Mouse (Mus musculus) hindbrain, embryonic 16.5 days (tissue): Measurements from ENCODE around the gene Gstm5. TPM values are rescaled to one million over a fixed set of nuclear protein-coding genes. Genes with fewer than 3 reads are reported as not detected.
A peak's percentile ranks its signal among the peaks of the same experiment; 100 is the strongest.

Source experiments
- ATAC-seq: fragments of 200-750 bp; cut with Nextera tagmentation; 2 replicates; pipeline ENCODE4 v1.8.0; 2017; ENCODE audit warnings: moderate TSS enrichment, moderate library complexity
- H3K27ac ChIP-seq: fragments of 300-500 bp; sonication (generic); 2 replicates; pipeline ENCODE4 v1.5.1; 2014; ENCODE audit warnings: low read depth, mild to moderate bottlenecking, control low read depth, low read length, moderate library complexity
- H3K27me3 ChIP-seq: fragments of 300-500 bp; sonication (generic); replicated peaks from 2 replicates; pipeline ENCODE4 v1.6.1; 2014; ENCODE audit warnings: low read length; ENCODE audit not compliant: control insufficient read depth, insufficient read depth
- H3K36me3 ChIP-seq: fragments of 300-500 bp; sonication (generic); 2 replicates; pipeline ENCODE4 v1.6.1; 2014; ENCODE audit warnings: mild to moderate bottlenecking, low read length, moderate library complexity, mixed read lengths; ENCODE audit not compliant: control insufficient read depth, insufficient read depth
- H3K4me1 ChIP-seq: fragments of 300-500 bp; sonication (generic); 2 replicates; pipeline ENCODE4 v1.6.1; 2014; ENCODE audit warnings: low read depth, low read length; ENCODE audit not compliant: control insufficient read depth, insufficient read depth
- H3K4me2 ChIP-seq: fragments of 300-500 bp; sonication (generic); 2 replicates; pipeline ENCODE4 v1.6.1; 2014; ENCODE audit warnings: mild to moderate bottlenecking, low read length, control low read depth, moderate library complexity
- H3K4me3 ChIP-seq: fragments of 300-500 bp; sonication (generic); 2 replicates; pipeline ENCODE4 v1.5.1; 2014; ENCODE audit warnings: mild to moderate bottlenecking, low read length, control low read depth, moderate library complexity
- H3K9ac ChIP-seq: fragments of 300-500 bp; sonication (generic); 2 replicates; pipeline ENCODE4 v1.6.1; 2014; ENCODE audit warnings: low read depth, mild to moderate bottlenecking, control low read depth, low read length, moderate library complexity
- H3K9me3 ChIP-seq: fragments of 300-500 bp; sonication (generic); 2 replicates; pipeline ENCODE4 v1.6.1; 2014; ENCODE audit warnings: mild to moderate bottlenecking, low read length, moderate library complexity; ENCODE audit not compliant: control insufficient read depth
- WGBS: fragments of 180-500 bp; shearing (Covaris S2); extraction: QIAGEN DNeasy Blood & Tissue Kit; methylation state at CpG from one replicate; pipeline ENCODE4 v1.1.7; 2014; 5-methylcytosine and 5-hydroxymethylcytosine counted together
- polyA plus RNA-seq: library from polyadenylated mRNA; unstranded; fragments of >200 nt; fragmentation: Nextera tagmentation; extraction: Ambion mirVana; gene quantifications from 2 replicates; pipeline ENCODE4 v1.2.1, GENCODE M21; 2015

The Gstm5 gene
- polyA plus RNA-seq, result 270 and 292 TPM in 2 replicates

DNA sequence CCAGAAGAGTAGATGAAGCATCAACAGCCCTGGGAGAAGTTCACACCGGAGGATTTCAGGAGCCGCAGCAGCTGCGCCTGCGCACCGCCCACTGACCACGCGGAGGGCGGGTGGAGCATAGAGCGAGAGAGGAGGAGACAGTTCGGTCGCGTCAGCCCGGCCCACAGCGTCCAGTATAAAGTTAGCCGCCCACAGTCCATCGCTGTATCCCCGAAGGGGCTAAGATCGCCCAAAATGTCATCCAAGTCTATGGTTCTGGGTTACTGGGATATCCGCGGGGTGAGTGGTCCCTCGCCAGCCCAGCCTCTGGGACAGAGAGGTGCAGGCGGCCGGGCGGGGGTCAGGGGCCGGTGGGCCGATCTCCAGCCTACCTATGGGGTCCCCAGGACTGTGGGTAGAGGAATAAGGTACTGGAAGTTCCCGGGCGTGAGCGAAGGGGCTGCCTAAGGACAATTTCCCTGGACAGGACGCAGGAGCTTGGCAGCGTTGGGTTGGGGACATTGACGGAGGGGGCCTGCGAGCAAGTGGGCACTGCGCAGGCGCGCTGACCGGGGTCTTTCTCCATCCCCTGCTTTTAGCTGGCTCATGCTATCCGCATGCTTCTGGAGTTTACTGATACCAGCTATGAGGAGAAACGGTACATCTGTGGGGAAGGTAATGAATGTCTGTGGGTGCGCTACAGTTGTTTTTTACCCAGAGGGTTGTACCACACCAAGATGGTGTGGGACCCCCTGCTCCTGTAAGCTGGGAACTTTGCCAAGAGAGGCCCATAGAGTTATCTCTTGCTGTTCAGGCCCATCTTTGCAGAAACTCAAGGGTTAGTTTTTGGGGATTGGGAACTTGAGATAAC, at the start of gene Gstm5:
Gene Gstm5 (plus strand): TSS at position 102 of the 850 bp plus-strand sequence.
- Histone ChIP-seq H3K27me3 (no peaks in the 10 kb centered on the region), H3K36me3 (peaks cover 6% of the 10 kb centered on the region), H3K4me2 (peak within 1 kb of the TSS; percentile 74), H3K4me1 (peaks cover 3% of the 10 kb centered on the region; the same call in 1 of the 2 replicates), H3K9me3 (no peaks in the 10 kb centered on the region), H3K9ac (peak within 1 kb of the TSS; percentile 83), H3K27ac (peak within 1 kb of the TSS; percentile 81), H3K4me3 (peak within 1 kb of the TSS; percentile 73)
- WGBS, result 7% methylated on average over 40 of the region's 40 CpGs
- ATAC-seq, result peak; percentile 97

DNA sequence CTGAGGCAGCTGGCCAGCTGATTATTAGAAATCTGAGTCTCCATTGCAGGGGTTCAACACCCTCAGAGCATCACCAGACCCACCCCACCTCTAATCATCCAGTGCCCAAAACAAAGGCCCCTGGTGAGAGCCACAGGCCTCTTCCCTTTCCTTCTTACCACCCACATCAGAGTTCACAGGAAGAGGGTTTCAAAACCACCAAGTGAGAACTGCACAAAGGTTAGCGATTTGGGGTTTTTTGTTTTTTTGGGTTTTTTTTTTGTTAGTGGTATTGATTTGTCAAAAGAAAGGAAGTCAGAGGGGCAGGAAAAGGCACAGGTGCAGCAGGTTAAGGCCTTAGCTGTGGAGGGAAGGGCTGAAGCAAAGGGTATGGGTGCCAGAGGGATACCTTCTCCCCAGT, 49.4 kb upstream of the Gstm5 start:
- H3K4me3 ChIP-seq, result no peak overlapping the region
- 93% methylated on average over 1 of the region's 1 CpGs for WGBS
- H3K27me3 ChIP-seq, result no peaks in the 10 kb centered on the region
- no peak overlapping the region for H3K9ac ChIP-seq
- peaks cover 30% of the 10 kb centered on the region for H3K4me1 ChIP-seq
- H3K27ac ChIP-seq, result no peak overlapping the region
- H3K9me3 ChIP-seq, result no peaks in the 10 kb centered on the region
- H3K4me2 ChIP-seq, result no peak overlapping the region
- ATAC-seq, result no peak
- H3K36me3 ChIP-seq, result no peaks in the 10 kb centered on the region

DNA sequence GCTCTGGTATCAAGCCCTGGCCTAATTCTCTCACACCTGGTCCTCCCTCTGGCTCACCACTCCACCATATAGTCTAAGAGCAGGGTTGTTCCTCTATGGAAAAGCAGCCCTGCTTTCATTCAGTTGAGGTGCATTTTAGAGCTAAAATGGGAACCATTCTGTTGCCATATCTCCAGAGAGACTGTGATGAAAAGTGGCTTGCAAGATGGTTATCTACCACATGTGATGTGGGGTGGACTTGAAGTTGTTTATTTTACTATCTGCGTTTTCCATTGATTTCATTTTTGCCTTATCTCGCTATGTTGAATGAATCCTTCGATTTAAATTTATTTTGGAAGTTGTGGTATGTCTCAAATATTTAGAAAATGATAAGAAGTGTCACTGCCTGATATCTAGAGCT, 48.8 kb upstream of the Gstm5 start:
- Histone ChIP-seq H3K36me3 (no peaks in the 10 kb centered on the region), H3K27ac (no peak overlapping the region), H3K9me3 (no peaks in the 10 kb centered on the region), H3K4me3 (no peak overlapping the region), H3K27me3 (no peaks in the 10 kb centered on the region), H3K9ac (no peak overlapping the region), H3K4me2 (no peak overlapping the region), H3K4me1 (peaks cover 30% of the 10 kb centered on the region)
- no peak for ATAC-seq
- 90% methylated on average over 3 of the region's 3 CpGs for WGBS

DNA sequence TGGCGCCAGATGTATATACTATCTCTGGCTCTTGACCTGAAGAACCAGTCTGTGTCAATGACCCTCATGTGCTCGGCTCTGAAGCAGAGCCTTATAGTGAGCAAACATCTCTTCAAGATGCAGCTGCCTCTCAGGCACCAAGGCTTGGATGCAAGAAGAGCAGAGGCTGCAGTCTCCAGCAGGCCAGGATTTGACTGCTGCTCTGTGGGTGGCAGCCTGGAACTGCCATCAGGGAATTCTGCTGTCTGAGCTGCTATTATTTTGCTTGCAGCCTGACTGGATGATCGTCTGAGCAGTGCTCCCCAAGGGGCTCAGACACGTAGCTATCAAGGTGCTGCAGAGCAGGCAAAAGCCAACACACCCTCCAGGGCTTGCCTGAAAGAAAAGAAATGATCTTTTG, 47.5 kb upstream of the Gstm5 start:
- no peaks in the 10 kb centered on the region for H3K27me3 ChIP-seq
- no peak overlapping the region for H3K4me3 ChIP-seq
- no peak overlapping the region for H3K9ac ChIP-seq
- H3K4me2 ChIP-seq, result no peak overlapping the region
- ATAC-seq, result no peak
- no peaks in the 10 kb centered on the region for H3K9me3 ChIP-seq
- no peaks in the 10 kb centered on the region for H3K36me3 ChIP-seq
- WGBS, result 44% methylated on average over 4 of the region's 4 CpGs
- no peak overlapping the region for H3K27ac ChIP-seq
- peaks cover 30% of the 10 kb centered on the region for H3K4me1 ChIP-seq

DNA sequence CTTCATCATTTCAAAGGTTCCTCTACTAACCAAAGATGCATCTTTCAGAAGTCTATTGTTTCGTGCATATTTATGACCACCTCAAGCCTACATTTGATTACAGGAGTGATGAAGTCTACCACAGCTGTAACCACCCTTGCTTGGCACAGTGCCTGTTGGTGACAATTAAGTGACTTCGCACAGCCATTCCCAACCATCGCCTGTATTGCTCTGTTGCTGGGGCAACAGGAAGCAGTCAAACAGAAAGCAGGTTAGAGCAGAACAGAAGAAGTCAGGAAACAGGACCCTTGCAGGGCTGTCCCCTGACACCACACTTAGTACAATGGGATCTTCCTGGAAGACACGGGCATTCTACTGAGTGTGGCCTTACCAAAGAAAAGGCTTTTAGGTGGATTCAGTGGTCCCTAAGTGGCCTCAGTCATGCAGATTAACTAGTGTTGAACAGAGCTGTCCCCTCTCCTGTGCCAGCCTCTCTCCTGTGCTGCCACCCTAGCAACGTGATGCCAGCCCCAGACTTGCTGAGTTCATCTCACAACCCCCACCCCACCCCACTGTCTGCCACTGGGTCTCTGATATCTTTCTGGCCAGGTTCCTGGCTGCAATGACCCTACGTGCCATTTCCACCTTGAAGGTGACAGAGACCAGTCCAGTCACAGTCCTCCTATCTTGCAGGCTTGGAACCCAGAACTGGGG, 46.5 kb upstream of the Gstm5 start:
- H3K4me3 ChIP-seq, result no peak overlapping the region
- no peak overlapping the region for H3K9ac ChIP-seq
- peak; percentile 14; the same call in 1 of the 2 replicates for ATAC-seq
- H3K27me3 ChIP-seq, result no peaks in the 10 kb centered on the region
- H3K4me1 ChIP-seq, result peaks cover 27% of the 10 kb centered on the region
- no peaks in the 10 kb centered on the region for H3K36me3 ChIP-seq
- no peaks in the 10 kb centered on the region for H3K9me3 ChIP-seq
- no peak overlapping the region for H3K27ac ChIP-seq
- 35% methylated on average over 6 of the region's 6 CpGs for WGBS
- H3K4me2 ChIP-seq, result no peak overlapping the region

DNA sequence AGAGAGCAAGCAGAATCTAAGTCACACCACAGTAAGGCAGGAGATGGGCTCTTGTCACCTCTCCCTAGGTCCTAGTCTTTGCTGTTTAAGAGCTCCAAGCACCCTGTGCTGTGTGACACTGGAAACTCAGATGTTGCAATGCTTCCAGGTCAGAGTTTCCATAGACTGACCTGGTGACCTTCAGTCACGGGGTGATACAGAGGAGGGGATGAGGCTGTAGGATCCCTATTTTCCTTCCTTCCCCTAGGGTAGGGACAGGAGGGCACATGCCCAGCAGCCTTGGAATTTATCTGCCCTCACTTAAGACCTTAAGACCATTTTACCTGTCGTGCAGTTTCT, 46.0 kb upstream of the Gstm5 start:
- WGBS, result 90% methylated on average over 2 of the region's 2 CpGs
- peaks cover 24% of the 10 kb centered on the region for H3K4me1 ChIP-seq
- no peak overlapping the region for H3K27ac ChIP-seq
- no peak overlapping the region for H3K4me2 ChIP-seq
- ATAC-seq, result no peak
- H3K27me3 ChIP-seq, result no peaks in the 10 kb centered on the region
- H3K4me3 ChIP-seq, result no peak overlapping the region
- no peaks in the 10 kb centered on the region for H3K9me3 ChIP-seq
- H3K36me3 ChIP-seq, result no peaks in the 10 kb centered on the region
- no peak overlapping the region for H3K9ac ChIP-seq

DNA sequence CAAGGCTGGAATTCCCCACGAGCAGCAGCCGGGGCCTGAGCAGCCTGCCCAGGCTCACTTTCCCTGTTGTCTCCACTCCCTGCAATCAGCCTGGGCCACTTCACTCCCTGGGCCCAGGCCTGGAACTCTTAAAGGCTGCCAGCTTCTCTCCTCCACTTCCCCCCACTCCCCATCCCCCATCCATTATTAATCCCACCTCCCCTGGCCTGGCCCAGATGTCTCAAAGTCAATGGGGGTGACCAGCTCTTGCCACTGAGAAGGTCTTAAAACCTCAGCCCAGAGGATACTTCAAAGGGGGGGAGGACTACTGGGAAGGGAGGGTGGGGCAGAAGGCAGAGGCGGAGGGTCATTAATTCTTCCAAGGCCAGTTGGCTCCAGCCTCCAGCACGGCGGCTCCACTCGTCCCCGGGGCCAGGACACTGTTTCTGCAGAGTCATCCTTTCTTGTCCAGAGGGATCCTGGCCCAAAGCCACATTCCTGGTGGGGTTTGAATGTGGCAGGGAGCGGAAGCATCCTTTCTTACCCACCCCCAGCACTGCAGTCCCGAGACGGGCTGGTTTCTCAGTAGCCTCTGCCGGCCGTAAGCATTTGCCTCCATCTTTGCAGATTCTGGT, 45.1 kb upstream of the Gstm5 start:
- H3K9ac ChIP-seq, result peak overlapping the region; percentile 33
- H3K36me3 ChIP-seq, result no peaks in the 10 kb centered on the region
- 11% methylated on average over 12 of the region's 12 CpGs for whole genome bisulfite sequencing
- peak; percentile 83 for ATAC-seq
- no peak overlapping the region for H3K4me3 ChIP-seq
- peak overlapping the region; percentile 30 for H3K4me2 ChIP-seq
- H3K4me1 ChIP-seq, result peaks cover 24% of the 10 kb centered on the region
- H3K27me3 ChIP-seq, result no peaks in the 10 kb centered on the region
- H3K9me3 ChIP-seq, result no peaks in the 10 kb centered on the region
- H3K27ac ChIP-seq, result no peak overlapping the region; the same call in 1 of the 2 replicates

DNA sequence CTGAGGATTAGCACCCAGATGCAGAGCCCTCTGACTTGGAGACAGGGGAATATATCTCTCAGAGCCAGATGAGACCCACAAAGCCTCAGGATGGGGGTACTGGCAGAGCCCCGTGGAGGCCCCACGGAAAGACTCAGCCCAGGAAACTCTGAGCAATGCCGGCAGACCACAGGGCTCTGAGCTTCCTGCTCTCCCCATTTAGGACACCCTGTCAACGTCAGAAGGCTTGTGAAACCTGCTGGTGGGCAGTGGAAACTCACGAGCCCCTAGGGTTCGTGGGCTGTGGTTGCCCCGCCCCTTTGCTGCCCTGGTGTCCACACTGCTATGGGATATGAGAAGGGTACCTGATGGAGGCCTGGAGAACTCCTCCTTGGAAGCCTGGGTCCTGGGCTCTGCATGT, 42.8 kb upstream of the Gstm5 start:
- no peak for ATAC-seq
- Histone ChIP-seq H3K4me2 (no peak overlapping the region), H3K27ac (no peak overlapping the region), H3K4me1 (peaks cover 24% of the 10 kb centered on the region), H3K4me3 (no peak overlapping the region), H3K9ac (no peak overlapping the region), H3K36me3 (no peaks in the 10 kb centered on the region), H3K27me3 (no peaks in the 10 kb centered on the region), H3K9me3 (no peaks in the 10 kb centered on the region)
- whole genome bisulfite sequencing, result 63% methylated on average over 7 of the region's 7 CpGs
